Mouse (Mus musculus): Measurements from ENCODE around the gene Cmss1.

DNA sequence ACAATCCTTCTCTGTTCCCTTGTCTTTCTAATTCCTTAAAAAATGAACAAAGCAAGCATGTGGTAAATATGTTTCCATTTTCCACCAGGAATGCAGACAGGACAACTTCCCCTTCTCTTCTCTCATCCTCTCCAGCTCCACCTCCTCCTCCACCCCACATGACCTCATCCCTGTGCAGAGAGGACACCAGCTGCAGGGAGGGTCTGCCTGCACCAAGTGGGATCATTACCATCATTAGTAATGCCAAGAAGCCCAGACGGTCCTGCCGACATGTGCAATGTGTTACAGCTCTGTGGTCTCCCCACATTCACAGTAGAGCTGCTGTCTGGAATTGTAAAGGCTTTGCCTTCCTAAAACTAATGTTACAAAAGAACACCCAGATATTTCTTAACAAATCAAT is 190.6 kb downstream of the Cmss1 start:
- TF ChIP-seq POLR2A (IDR thresholded peaks at IDR 0.05; ENCODE audit: borderline replicate concordance, extremely low read depth, insufficient read depth, insufficient read length, poor library complexity, severe bottlenecking) = no peak
- no peak for TF ChIP-seq CTCF (IDR thresholded peaks at IDR 0.05; ENCODE audit: borderline replicate concordance, extremely low read depth, insufficient read depth, insufficient read length)
